Mouse (Mus musculus) lung, adult 2 months (tissue): ENCODE measurements around the gene Rin2. TPM values are rescaled to one million over a fixed set of nuclear protein-coding genes. Genes with fewer than 3 reads are reported as not detected.

Experiments
- DNase-seq: peaks from one replicate; pipeline ENCODE4 v3.0.0; 2022
- H3K4me1 ChIP-seq: fragments of 200-500 bp; 2 replicates; pipeline ENCODE4 v1.6.1; 2011; ENCODE audit warnings: low read length; ENCODE audit not compliant: control insufficient read depth, insufficient read depth
- H3K4me3 ChIP-seq: fragments of 200-500 bp; replicated peaks from 2 replicates; pipeline ENCODE3; 2011; ENCODE audit warnings: low read depth, mild to moderate bottlenecking, control low read depth, low read length; ENCODE audit errors: extremely low read depth
- CTCF ChIP-seq: fragments of 200-500 bp; IDR thresholded peaks from 2 replicates; pipeline ENCODE4 v1.5.1; 2011; ENCODE audit warnings: mild to moderate bottlenecking, low read length, control low read depth; ENCODE audit not compliant: insufficient read depth
- POLR2A ChIP-seq: fragments of 200-500 bp; IDR thresholded peaks from 2 replicates; pipeline ENCODE4 v1.6.1; 2011; ENCODE audit warnings: low read depth, mild to moderate bottlenecking, control low read depth, low read length, borderline replicate concordance; ENCODE audit errors: extremely low read depth
- WGBS: fragments of 180-500 bp; shearing (Covaris S2); methylation state at CpG from one replicate; pipeline ENCODE4 v1.1.7; 2018; 5-methylcytosine and 5-hydroxymethylcytosine counted together
- polyA plus RNA-seq: library from polyadenylated mRNA; depleted of rRNA; stranded (reverse); fragments of >200 nt; gene quantifications from 2 replicates; pipeline ENCODE4 v1.2.3, GENCODE M21; 2012

Gene Rin2
- polyA plus RNA-seq, 1 experiment, result 44.3 TPM

GRCm38 (mm10) chr2:145663899-145664298, 11.1 kb upstream of the Rin2 start:
- no peak for DNase-seq
- no peak for TF ChIP-seq CTCF
- TF ChIP-seq POLR2A, result no peak
- Histone ChIP-seq H3K4me1 (no peaks in the 10 kb centered on the region), H3K4me3 (no peak overlapping the region)
- WGBS, result 85% methylated on average over 7 of the region's 7 CpGs

GRCm38 (mm10) chr2:145664311-145664710, 10.7 kb upstream of the Rin2 start:
- no peak for DNase-seq
- WGBS, result 88% methylated on average over 2 of the region's 2 CpGs
- TF ChIP-seq CTCF, result no peak
- TF ChIP-seq POLR2A, result no peak
- H3K4me1 ChIP-seq, result no peaks in the 10 kb centered on the region
- H3K4me3 ChIP-seq, result no peak overlapping the region

DNA sequence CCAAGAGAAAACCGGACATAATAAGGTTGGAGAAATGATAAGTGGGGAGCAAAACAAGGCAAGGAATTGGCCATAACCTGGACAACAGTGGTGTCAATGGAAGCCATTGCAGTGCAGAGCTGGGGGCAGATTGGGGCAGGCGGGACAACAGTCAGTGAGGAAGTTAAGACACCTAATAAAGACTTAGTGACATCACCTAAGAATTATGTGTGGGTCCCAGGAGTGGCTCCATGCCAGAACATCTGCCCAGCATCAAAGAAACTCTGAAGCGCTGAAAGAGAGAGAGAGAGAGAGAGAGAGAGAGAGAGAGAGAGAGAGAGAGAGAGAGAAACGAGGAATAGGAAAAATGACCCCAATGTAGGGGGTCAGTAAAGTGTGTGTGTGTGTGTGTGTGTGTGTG, 6.9 kb upstream of the Rin2 start:
- no peaks in the 10 kb centered on the region for H3K4me1 ChIP-seq
- no peak overlapping the region for H3K4me3 ChIP-seq
- no peak for DNase-seq
- WGBS, result 45% methylated on average over 4 of the region's 4 CpGs
- TF ChIP-seq CTCF (no peak), POLR2A (no peak)

DNA sequence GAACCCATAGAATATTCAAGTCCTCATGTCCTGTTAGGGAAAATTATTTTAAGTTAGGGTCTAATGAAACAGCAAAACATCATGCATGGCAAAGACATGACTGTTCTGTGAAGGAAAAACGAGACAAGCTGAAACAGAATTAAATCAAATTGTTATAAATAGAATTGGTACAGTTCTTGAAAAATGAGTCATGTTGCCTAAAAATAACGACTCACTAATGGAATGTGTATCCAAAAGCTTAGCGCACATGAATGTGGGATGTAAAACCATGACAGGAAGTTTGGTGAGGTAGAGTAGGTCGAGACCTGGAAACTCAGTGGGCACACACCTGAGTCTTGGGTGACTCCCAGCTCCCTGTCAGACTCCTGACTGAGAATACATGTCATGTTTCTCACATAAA, 4.9 kb upstream of the Rin2 start:
- H3K4me1 ChIP-seq, result no peaks in the 10 kb centered on the region; the same call in 1 of the 2 replicates
- no peak for DNase-seq
- H3K4me3 ChIP-seq, result no peak overlapping the region
- TF ChIP-seq POLR2A (no peak), CTCF (no peak)
- WGBS, result 61% methylated on average over 4 of the region's 4 CpGs

GRCm38 (mm10) chr2:145674496-145675141, 396 bp upstream of the Rin2 start:
- TF ChIP-seq CTCF (no peak), POLR2A (no peak)
- DNase-seq, result no peak
- peak overlapping the region; percentile 75 for H3K4me3 ChIP-seq
- WGBS, result 5% methylated on average over 23 of the region's 23 CpGs
- H3K4me1 ChIP-seq, result peaks cover 4% of the 10 kb centered on the region; the same call in 1 of the 2 replicates

DNA sequence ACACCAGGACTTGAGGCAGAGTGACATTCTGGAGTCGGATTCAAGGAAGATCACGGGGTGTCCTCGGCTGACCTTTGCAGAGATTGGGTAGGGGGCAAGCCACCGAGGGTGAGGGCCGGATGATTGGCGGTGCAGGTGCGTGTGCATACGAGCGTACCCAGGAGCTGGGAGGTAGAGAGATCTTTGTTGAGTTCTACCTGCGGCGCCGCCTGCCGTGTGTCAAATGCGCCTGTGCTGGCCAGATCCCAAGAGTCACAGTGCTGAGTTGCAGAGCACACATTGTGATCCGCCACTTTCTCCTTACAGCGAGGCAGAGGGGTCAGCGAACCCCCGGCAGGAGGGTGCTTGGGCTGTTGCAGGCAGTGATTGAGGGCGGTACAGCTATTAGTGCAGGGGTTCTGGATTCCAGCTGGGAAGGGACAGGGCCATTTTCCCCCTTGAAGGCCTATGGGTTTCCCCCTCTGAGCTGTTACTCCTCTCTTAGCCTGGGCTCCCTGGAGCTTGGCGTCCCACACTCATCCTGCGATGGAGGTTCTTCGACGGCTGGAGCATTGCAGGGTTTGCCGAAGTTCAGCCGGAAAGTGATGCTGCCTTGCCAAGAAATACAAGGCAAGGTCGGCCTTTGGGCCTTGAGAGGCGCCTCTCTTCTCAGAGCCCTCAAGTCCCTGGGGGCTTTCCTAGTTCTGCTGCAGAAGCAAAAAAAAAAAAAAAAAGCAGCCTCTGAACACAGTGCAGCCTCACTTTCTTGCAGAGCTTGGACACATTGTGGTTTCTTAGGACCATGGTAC, 935 bp downstream of the Rin2 start:
- peaks cover 4% of the 10 kb centered on the region; the same call in 1 of the 2 replicates for H3K4me1 ChIP-seq
- DNase-seq, result peak; percentile 68
- 8% methylated on average over 27 of the region's 27 CpGs for WGBS
- no peak; the same call in 1 of the 2 replicates for TF ChIP-seq POLR2A
- no peak for TF ChIP-seq CTCF
- peak overlapping the region; percentile 75 for H3K4me3 ChIP-seq

DNA sequence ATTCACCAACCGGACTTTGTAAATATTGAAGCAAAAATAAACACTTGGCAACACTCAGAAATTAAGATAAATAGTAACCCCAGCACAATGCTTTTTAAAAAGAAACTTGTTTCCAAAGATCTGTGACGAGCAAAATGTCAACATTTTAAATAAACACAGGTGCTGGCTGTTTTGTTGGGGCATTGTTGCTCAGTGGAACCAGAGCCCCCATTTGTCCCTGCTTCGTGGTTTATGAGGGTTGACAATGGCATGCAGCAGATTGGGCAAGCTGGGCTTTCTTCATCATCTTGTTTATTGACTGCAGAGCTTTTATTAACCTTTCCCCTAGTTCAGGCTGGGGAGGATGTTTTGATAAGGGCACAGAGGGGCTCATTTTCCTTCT, 1.5 kb downstream of the Rin2 start:
- TF ChIP-seq POLR2A (no peak), CTCF (no peak)
- no peak for DNase-seq
- WGBS, result 11% methylated on average over 3 of the region's 3 CpGs
- Histone ChIP-seq H3K4me1 (peaks cover 4% of the 10 kb centered on the region; the same call in 1 of the 2 replicates), H3K4me3 (no peak overlapping the region)

GRCm38 (mm10) chr2:145676936-145677335, 1.9 kb downstream of the Rin2 start:
- 84% methylated on average over 2 of the region's 2 CpGs for WGBS
- DNase-seq, result no peak
- peaks cover 4% of the 10 kb centered on the region; the same call in 1 of the 2 replicates for H3K4me1 ChIP-seq
- no peak for TF ChIP-seq CTCF
- no peak for TF ChIP-seq POLR2A
- no peak overlapping the region for H3K4me3 ChIP-seq

DNA sequence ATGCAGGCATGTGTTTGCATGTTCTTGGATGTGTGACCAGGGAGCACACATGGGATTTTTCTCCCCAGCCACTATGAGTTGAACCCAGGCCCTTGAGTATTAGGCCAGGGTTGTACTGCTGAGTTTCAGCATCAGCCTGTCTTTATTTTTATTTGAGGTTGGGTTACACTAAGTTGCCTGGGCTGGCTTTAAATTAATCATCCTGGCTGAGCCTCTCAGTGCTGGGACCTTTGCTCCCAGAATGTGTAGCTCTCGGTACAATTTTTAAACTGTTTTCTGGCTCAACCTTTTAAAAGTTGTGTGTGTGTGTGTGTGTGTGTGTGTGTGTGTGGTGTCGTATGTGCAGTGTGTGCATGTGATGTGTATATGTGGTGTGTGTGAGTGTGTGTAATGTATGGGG, 5.1 kb downstream of the Rin2 start:
- WGBS, result 97% methylated on average over 2 of the region's 2 CpGs
- DNase-seq, result no peak
- Histone ChIP-seq H3K4me1 (peaks cover 11% of the 10 kb centered on the region), H3K4me3 (no peak overlapping the region)
- TF ChIP-seq POLR2A (no peak), CTCF (no peak)
